Mouse (Mus musculus) E14TG2a.4 (cell line): ENCODE results near the gene Ccdc9.

Experiments
- CTCF ChIP-seq: conservative IDR thresholded peaks from 2 replicates; pipeline ENCODE4 v1.5.1; 2014; ENCODE audit warnings: low read length
- POU5F1 ChIP-seq: IDR thresholded peaks from 2 replicates; pipeline ENCODE4 v1.6.1; 2014; ENCODE audit warnings: low read length, borderline replicate concordance

GRCm38 (mm10) chr7:16257830-16258229, 28.8 kb downstream of the Ccdc9 start:
- TF ChIP-seq CTCF (no peak), POU5F1 (no peak)
